Mouse (Mus musculus) intestine, embryonic 15.5 days (tissue): Measurements from ENCODE around the gene Snx17. TPM values are rescaled to one million over a fixed set of nuclear protein-coding genes. Genes with fewer than 3 reads are reported as not detected.

Source experiments
- polyA plus RNA-seq: library from polyadenylated mRNA; unstranded; fragments of >200 nt; fragmentation: Nextera tagmentation; extraction: Ambion mirVana; gene quantifications from 2 replicates; pipeline ENCODE4 v1.2.1, GENCODE M21; 2015

The Snx17 gene
- polyA plus RNA-seq, 1 experiment from 2014 or later, result 131 TPM

Other genes with a start within 250 kb of the Snx17 start
- gene Cgref1, start 247.6 kb upstream of the Snx17 start, polyA plus RNA-seq, result 36.1 and 42.8 TPM in 2 replicates
- gene Preb, start 232.9 kb upstream of the Snx17 start, polyA plus RNA-seq, result 166 and 192 TPM in 2 replicates
- 2.2 and 2.3 TPM in 2 replicates for gene Tcf23, start 224.6 kb upstream of the Snx17 start, polyA plus RNA-seq
- 164 and 171 TPM in 2 replicates for gene Atraid, start 144.9 kb upstream of the Snx17 start, polyA plus RNA-seq
- 12.8 and 15.1 TPM in 2 replicates for gene Slc5a6, start 144.3 kb upstream of the Snx17 start, polyA plus RNA-seq
- gene Cad, start 138.4 kb upstream of the Snx17 start, polyA plus RNA-seq, result 24.2 and 25.2 TPM in 2 replicates
- not detected in 2 replicates for gene Dnajc5g, start 86.9 kb upstream of the Snx17 start, polyA plus RNA-seq
- 0.26 and 0.34 TPM in 2 replicates for gene Slc30a3, start 85.0 kb upstream of the Snx17 start, polyA plus RNA-seq
- gene Trim54, start 76.5 kb upstream of the Snx17 start, polyA plus RNA-seq, result not detected in 2 replicates
- not detected in 2 replicates for gene Ucn, start 54.4 kb upstream of the Snx17 start, polyA plus RNA-seq
- 57.1 and 67.9 TPM in 2 replicates for gene Mpv17, start 39.0 kb upstream of the Snx17 start, polyA plus RNA-seq
- gene Gm29609, start 13.3 kb upstream of the Snx17 start, polyA plus RNA-seq, result 2.1 and 2.4 TPM in 2 replicates
- gene Gtf3c2, start 13.1 kb upstream of the Snx17 start, polyA plus RNA-seq, result 56.6 and 63.4 TPM in 2 replicates
- gene Eif2b4, start 203 bp downstream of the Snx17 start, polyA plus RNA-seq, result 58.0 and 67.3 TPM in 2 replicates
- gene Zfp513, start 9.1 kb downstream of the Snx17 start, polyA plus RNA-seq, result 8.1 and 8.8 TPM in 2 replicates
- 124 and 132 TPM in 2 replicates for gene Ppm1g, start 27.5 kb downstream of the Snx17 start, polyA plus RNA-seq
- gene Nrbp1, start 47.6 kb downstream of the Snx17 start, polyA plus RNA-seq, result 133 and 136 TPM in 2 replicates
- gene Gm9970, start 48.0 kb downstream of the Snx17 start, polyA plus RNA-seq, result 0.33 TPM in 1 of 2 replicates, not detected in the other
- gene Krtcap3, start 58.5 kb downstream of the Snx17 start, polyA plus RNA-seq, result 66.8 and 70.0 TPM in 2 replicates
- 20.1 and 21.4 TPM in 2 replicates for gene Ift172, start 97.9 kb downstream of the Snx17 start, polyA plus RNA-seq
- 27.9 and 29.6 TPM in 2 replicates for gene Fndc4, start 102.9 kb downstream of the Snx17 start, polyA plus RNA-seq
- gene Gckr, start 104.2 kb downstream of the Snx17 start, polyA plus RNA-seq, result 0.52 and 0.54 TPM in 2 replicates